Mouse (Mus musculus): ENCODE measurements around the gene Tmc2. TPM values are rescaled to one million over a fixed set of nuclear protein-coding genes. Genes with fewer than 3 reads are reported as not detected.

The Tmc2 gene
- total and polyA plus RNA-seq, 2 experiments from 2014 or later = not detected

DNA sequence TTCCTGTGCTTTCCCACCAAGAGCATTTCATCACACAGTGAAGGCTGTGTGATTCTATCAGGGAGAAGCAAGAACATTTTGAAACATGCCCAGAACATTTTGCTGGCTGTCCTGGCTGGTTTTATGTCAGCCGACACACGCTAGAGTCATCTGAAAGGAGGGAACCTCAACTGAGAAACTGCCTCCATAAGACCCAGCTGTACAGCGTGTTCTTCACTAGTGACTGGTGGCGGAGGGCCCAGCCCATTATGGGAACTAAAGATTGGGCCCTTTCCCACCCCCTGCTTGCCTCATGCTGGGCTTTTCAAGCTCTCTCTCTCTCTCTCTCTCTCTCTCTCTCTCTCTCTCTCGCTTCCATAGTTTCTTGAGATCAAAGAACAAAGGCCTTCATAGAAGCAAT lies 6.0 kb downstream of the Tmc2 start:
- Histone ChIP-seq H3K4me1 (ENCODE audit: control insufficient read depth, insufficient read depth) (no peaks in the 10 kb centered on the region), H3K36me3 (replicated peaks; ENCODE audit: control insufficient read depth, insufficient read depth, low read length) (no peaks in the 10 kb centered on the region), H3K4me2 (ENCODE audit: low read depth, low read length) (no peak overlapping the region), H3K4me3 (ENCODE audit: low read depth, low read length) (no peak overlapping the region), H3K9me3 (replicated peaks; ENCODE audit: control insufficient read depth, low read length) (no peaks in the 10 kb centered on the region), H3K27me3 (ENCODE audit: control insufficient read depth, insufficient read depth, low read length) (no peaks in the 10 kb centered on the region), H3K27ac (ENCODE audit: low read depth) (no peak overlapping the region), H3K9ac (replicated peaks; ENCODE audit: low read depth, low read length) (no peak overlapping the region)
- TF ChIP-seq EP300 (IDR thresholded peaks at IDR 0.05; ENCODE audit: low read depth) (no peak), CTCF (IDR thresholded peaks at IDR 0.05; ENCODE audit: low read depth) (no peak)
- WGBS = 83% methylated on average over 5 of the region's 5 CpGs
- no peak for ATAC-seq (ENCODE audit: insufficient read depth, low read depth)
- DNase-seq (ENCODE audit: low spot score) = no peak

GRCm38 (mm10) chr2:130207376-130207775 lies 12.4 kb downstream of the Tmc2 start:
- Histone ChIP-seq H3K4me2 (ENCODE audit: low read depth, low read length) (no peak overlapping the region), H3K27me3 (ENCODE audit: control insufficient read depth, insufficient read depth, low read length) (no peaks in the 10 kb centered on the region)
- WGBS = 51% methylated on average over 2 of the region's 2 CpGs

GRCm38 (mm10) chr2:130207996-130208395 lies 13.0 kb downstream of the Tmc2 start:
- DNase-seq (ENCODE audit: low spot score) (no peak), ATAC-seq (ENCODE audit: insufficient read depth, low read depth) (no peak)
- 69% methylated on average over 3 of the region's 3 CpGs for WGBS
- H3K9me3 ChIP-seq (replicated peaks; ENCODE audit: control insufficient read depth, low read length) = no peaks in the 10 kb centered on the region
- TF ChIP-seq EP300 (IDR thresholded peaks at IDR 0.05; ENCODE audit: low read depth) (no peak), CTCF (IDR thresholded peaks at IDR 0.05; ENCODE audit: low read depth) (no peak)
- no peaks in the 10 kb centered on the region for H3K36me3 ChIP-seq (replicated peaks; ENCODE audit: control insufficient read depth, insufficient read depth, low read length)
- H3K27me3 ChIP-seq (ENCODE audit: control insufficient read depth, insufficient read depth, low read length) = no peaks in the 10 kb centered on the region
- H3K4me1 ChIP-seq (ENCODE audit: control insufficient read depth, insufficient read depth) = no peaks in the 10 kb centered on the region
- no peak overlapping the region for H3K9ac ChIP-seq (replicated peaks; ENCODE audit: low read depth, low read length)
- no peak overlapping the region for H3K4me3 ChIP-seq (ENCODE audit: low read depth, low read length)
- no peak overlapping the region for H3K27ac ChIP-seq (ENCODE audit: low read depth)
- no peak overlapping the region for H3K4me2 ChIP-seq (ENCODE audit: low read depth, low read length)

More at GRCm38 (mm10) chr2:130207376-130207775, 12.4 kb downstream of the Tmc2 start:
- H3K36me3 ChIP-seq (replicated peaks; ENCODE audit: control insufficient read depth, insufficient read depth, low read length) = no peaks in the 10 kb centered on the region
- H3K4me3 ChIP-seq (ENCODE audit: low read depth, low read length) = no peak overlapping the region
- H3K9me3 ChIP-seq (replicated peaks; ENCODE audit: control insufficient read depth, low read length) = no peaks in the 10 kb centered on the region
- no peaks in the 10 kb centered on the region for H3K4me1 ChIP-seq (ENCODE audit: control insufficient read depth, insufficient read depth)
- DNase-seq (ENCODE audit: low spot score) (no peak), ATAC-seq (ENCODE audit: insufficient read depth, low read depth) (no peak)
- H3K27ac ChIP-seq (ENCODE audit: low read depth) = no peak overlapping the region
- no peak overlapping the region for H3K9ac ChIP-seq (replicated peaks; ENCODE audit: low read depth, low read length)
- TF ChIP-seq CTCF (IDR thresholded peaks at IDR 0.05; ENCODE audit: low read depth) (no peak), EP300 (IDR thresholded peaks at IDR 0.05; ENCODE audit: low read depth) (no peak)

GRCm38 (mm10) chr2:130209636-130210035 lies 14.6 kb downstream of the Tmc2 start:
- no peaks in the 10 kb centered on the region for H3K4me1 ChIP-seq (ENCODE audit: control insufficient read depth, insufficient read depth)

GRCm38 (mm10) chr2:130211581-130211980 lies 16.6 kb downstream of the Tmc2 start:
- H3K27me3 ChIP-seq (ENCODE audit: control insufficient read depth, insufficient read depth, low read length) = no peaks in the 10 kb centered on the region
- WGBS = 80% methylated on average over 2 of the region's 2 CpGs
- ATAC-seq (ENCODE audit: insufficient read depth, low read depth) = no peak
- DNase-seq (ENCODE audit: low spot score) = no peak
- no peak overlapping the region for H3K4me3 ChIP-seq (ENCODE audit: low read depth, low read length)
- TF ChIP-seq EP300 (IDR thresholded peaks at IDR 0.05; ENCODE audit: low read depth) (no peak), CTCF (IDR thresholded peaks at IDR 0.05; ENCODE audit: low read depth) (no peak)
- H3K4me1 ChIP-seq (ENCODE audit: control insufficient read depth, insufficient read depth) = no peaks in the 10 kb centered on the region
- no peaks in the 10 kb centered on the region for H3K9me3 ChIP-seq (replicated peaks; ENCODE audit: control insufficient read depth, low read length)
- H3K27ac ChIP-seq (ENCODE audit: low read depth) = no peak overlapping the region
- H3K9ac ChIP-seq (replicated peaks; ENCODE audit: low read depth, low read length) = no peak overlapping the region
- H3K36me3 ChIP-seq (replicated peaks; ENCODE audit: control insufficient read depth, insufficient read depth, low read length) = no peaks in the 10 kb centered on the region
- no peak overlapping the region for H3K4me2 ChIP-seq (ENCODE audit: low read depth, low read length)

More at GRCm38 (mm10) chr2:130209636-130210035, 14.6 kb downstream of the Tmc2 start:
- H3K27me3 ChIP-seq (ENCODE audit: control insufficient read depth, insufficient read depth, low read length) = no peaks in the 10 kb centered on the region
- WGBS = 93% methylated on average over 3 of the region's 3 CpGs
- no peak overlapping the region for H3K4me2 ChIP-seq (ENCODE audit: low read depth, low read length)
- TF ChIP-seq CTCF (IDR thresholded peaks at IDR 0.05; ENCODE audit: low read depth) = no peak
- no peak for TF ChIP-seq EP300 (IDR thresholded peaks at IDR 0.05; ENCODE audit: low read depth)
- no peak overlapping the region for H3K27ac ChIP-seq (ENCODE audit: low read depth)
- H3K9me3 ChIP-seq (replicated peaks; ENCODE audit: control insufficient read depth, low read length) = no peaks in the 10 kb centered on the region
- DNase-seq (ENCODE audit: low spot score) = no peak
- no peak overlapping the region for H3K4me3 ChIP-seq (ENCODE audit: low read depth, low read length)
- ATAC-seq (ENCODE audit: insufficient read depth, low read depth) = no peak
- H3K36me3 ChIP-seq (replicated peaks; ENCODE audit: control insufficient read depth, insufficient read depth, low read length) = no peaks in the 10 kb centered on the region
- H3K9ac ChIP-seq (replicated peaks; ENCODE audit: low read depth, low read length) = no peak overlapping the region

GRCm38 (mm10) chr2:130246912-130247311 lies 51.9 kb downstream of the Tmc2 start:
- DNase-seq (ENCODE audit: low spot score) = peak; percentile 36
- whole genome bisulfite sequencing = 36% methylated on average over 9 of the region's 9 CpGs
- H3K27ac ChIP-seq (ENCODE audit: low read depth) = no peak overlapping the region

More at GRCm38 (mm10) chr2:130246912-130247311, 51.9 kb downstream of the Tmc2 start:
- Histone ChIP-seq H3K27me3 (ENCODE audit: control insufficient read depth, insufficient read depth, low read length) (no peaks in the 10 kb centered on the region), H3K9me3 (replicated peaks; ENCODE audit: control insufficient read depth, low read length) (no peaks in the 10 kb centered on the region), H3K9ac (replicated peaks; ENCODE audit: low read depth, low read length) (no peak overlapping the region), H3K4me3 (ENCODE audit: low read depth, low read length) (no peak overlapping the region), H3K4me2 (ENCODE audit: low read depth, low read length) (no peak overlapping the region), H3K36me3 (replicated peaks; ENCODE audit: control insufficient read depth, insufficient read depth, low read length) (no peaks in the 10 kb centered on the region), H3K4me1 (ENCODE audit: control insufficient read depth, insufficient read depth) (no peaks in the 10 kb centered on the region)
- ATAC-seq (ENCODE audit: insufficient read depth, low read depth) = no peak
- TF ChIP-seq EP300 (IDR thresholded peaks at IDR 0.05; ENCODE audit: low read depth) (no peak), CTCF (IDR thresholded peaks at IDR 0.05; ENCODE audit: low read depth) (peak; percentile 48)
